Mouse (Mus musculus): ENCODE measurements at regions not wholly inside any gene's neighbourhood (a gene's known extent, or its start where the extent isn't known, plus 50 kb on each side); places are given as distances from the start of the nearest gene placed in this dataset.

- DNase-seq (ENCODE audit: low read depth, low spot score) = no peak
Observed at GRCm38 (mm10) chr12:32488578-32488892, 110.0 kb downstream of the Ccdc71l start.

DNA sequence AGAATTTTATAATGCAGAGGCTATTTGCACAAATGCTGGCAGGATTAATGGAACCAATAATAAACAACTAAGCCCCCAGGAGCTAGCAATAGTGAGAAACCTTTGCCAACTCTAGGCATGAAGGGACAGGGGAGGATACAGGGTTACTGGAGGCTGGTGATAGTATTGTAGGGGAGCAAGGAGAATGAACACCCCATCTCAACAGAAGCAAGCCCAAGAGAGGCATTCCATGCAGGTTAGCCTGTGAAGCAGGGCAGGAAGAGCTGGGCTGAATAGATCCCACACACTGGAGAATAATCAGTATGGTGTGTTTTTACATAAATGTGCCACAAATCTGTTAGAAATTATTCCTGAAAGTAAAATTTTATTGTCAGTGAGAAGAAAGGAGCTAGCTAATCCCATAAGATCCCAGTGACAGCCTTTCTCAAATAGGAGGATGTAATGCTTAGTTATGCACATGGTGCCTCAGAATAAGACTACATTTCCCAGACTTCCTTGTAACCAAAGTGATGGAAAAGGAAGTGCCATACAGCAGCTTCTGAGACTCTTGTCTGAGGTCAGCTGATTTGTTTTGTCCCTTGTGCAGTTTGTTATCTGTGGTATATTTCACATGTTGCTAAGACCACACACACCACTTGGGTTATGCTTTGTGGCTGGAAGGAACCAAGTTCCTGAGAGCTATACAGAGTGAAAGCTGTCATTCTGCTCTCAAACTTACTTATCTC is 111.1 kb downstream of the Ccdc71l start:
- DNase-seq (ENCODE audit: low read depth, low spot score) = no peak

- no peak for DNase-seq (ENCODE audit: low read depth, low spot score)
Observed at GRCm38 (mm10) chr12:32504196-32504595, 125.7 kb downstream of the Ccdc71l start.

- no peak for DNase-seq (ENCODE audit: low read depth, low spot score)
Observed at GRCm38 (mm10) chr12:32508671-32509070, 130.2 kb downstream of the Ccdc71l start.

GRCm38 (mm10) chr12:32525586-32525985 is 147.1 kb downstream of the Ccdc71l start:
- DNase-seq (ENCODE audit: low read depth, low spot score) = no peak

DNA sequence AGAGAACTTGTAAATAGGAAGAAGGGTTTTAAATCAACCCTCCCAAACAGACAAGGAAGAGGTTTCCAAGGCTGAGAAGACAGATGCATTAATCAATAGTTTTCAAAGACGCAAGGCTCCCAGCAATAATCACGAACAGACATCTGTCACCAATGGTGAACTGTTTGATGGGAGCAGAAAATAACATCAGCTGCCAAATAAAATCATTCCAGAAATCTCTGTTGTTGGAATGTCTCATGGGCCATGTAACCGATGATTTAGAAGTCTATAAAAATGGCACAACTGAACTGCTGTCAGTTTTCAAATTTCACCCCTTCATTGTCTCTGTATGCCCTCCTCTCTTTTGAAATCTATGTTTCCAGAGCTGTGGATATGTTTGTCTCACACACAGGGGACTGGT is 152.7 kb downstream of the Ccdc71l start:
- DNase-seq (ENCODE audit: low read depth, low spot score) = no peak

DNA sequence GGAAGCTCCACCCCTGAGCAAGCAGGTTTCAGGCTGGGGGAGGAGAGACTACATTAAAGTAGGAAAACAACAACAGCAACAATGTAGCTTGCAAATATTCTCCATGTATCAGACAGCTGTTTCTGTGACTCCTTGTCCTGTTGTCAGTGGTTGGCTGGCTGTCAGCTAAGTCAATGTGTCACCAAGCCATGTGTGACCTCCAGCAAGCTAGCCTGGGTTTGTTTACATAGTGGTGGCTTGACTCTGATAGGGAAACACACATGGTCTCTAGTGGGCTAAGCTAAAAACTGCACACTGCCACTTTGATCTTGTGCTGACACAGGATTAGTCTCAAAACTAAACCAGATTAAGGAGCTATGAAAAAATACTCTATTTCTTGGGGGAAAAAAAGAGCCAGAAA is 155.1 kb downstream of the Ccdc71l start:
- DNase-seq (ENCODE audit: low read depth, low spot score) = no peak

DNA sequence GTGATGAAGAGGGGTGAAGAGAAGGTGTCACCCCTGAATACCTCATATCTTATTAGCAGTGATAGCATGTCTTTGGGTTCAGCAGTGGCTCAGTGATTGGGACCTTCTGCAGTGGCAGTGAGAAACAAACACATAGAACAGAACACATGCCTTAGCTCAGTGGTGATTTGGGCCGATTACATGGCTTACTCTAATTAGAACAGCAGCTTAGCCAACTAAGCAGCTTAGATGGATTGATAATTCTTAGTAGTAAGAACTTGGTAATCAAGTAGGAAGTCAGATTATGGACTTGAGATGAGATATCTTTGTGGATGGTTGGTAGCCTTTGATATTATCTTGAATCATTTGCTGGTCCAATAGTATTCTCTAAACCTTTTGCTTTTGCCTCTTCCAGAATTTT is 167.0 kb downstream of the Ccdc71l start:
- DNase-seq (ENCODE audit: low read depth, low spot score) = no peak

DNA sequence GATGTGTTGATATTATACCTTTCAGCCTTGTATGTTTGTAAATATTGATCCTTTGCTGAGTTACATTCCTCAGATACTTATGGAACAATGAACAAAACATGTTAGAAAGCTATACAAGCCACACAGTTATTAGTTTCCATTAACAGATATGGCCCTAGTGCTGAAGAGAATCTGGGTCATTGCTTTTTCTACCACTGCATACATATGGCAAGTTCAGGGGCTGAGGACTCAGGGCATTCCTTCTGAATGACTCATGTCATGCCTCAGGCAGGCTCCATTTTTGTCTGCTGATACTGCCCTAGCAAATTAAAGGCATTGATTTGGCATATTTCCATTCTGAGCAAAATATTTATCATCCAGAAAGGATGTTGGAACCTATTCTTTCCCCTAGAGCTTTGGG is 167.9 kb downstream of the Ccdc71l start:
- DNase-seq (ENCODE audit: low read depth, low spot score) = no peak

DNA sequence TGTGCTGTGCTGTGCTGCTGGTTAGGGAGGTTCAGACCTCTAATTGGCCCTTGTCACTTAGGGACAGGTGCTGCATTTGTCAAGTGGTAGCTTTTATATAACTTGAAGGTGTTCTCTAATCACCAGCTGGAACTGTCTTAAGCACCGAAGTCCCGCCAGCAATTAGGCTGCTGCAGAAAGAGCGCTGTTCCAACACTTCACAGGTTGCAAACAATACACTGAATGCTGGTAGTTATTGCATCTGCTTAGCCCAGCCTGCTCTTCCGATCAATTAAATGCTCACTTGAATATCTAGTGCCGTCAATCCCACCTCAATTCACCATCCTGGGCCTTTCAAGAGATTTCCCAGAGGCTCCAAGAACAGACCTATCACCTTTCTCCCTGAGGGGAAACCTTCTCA is 175.3 kb downstream of the Ccdc71l start:
- no peak for DNase-seq (ENCODE audit: low read depth, low spot score)

GRCm38 (mm10) chr12:32567777-32568176 is 189.3 kb downstream of the Ccdc71l start:
- DNase-seq (ENCODE audit: low read depth, low spot score) = no peak

GRCm38 (mm10) chr12:32581304-32581703 is 202.8 kb downstream of the Ccdc71l start:
- no peak for DNase-seq (ENCODE audit: low read depth, low spot score)

- no peak for DNase-seq (ENCODE audit: low read depth, low spot score)
Observed at GRCm38 (mm10) chr12:32602131-32602815, 217.1 kb upstream of the Nampt start.

- DNase-seq (ENCODE audit: low read depth, low spot score) = no peak
Observed at GRCm38 (mm10) chr12:32605353-32605752, 214.0 kb upstream of the Nampt start.

- no peak for DNase-seq (ENCODE audit: low read depth, low spot score)
Observed at GRCm38 (mm10) chr12:32615000-32615399, 204.3 kb upstream of the Nampt start.

- no peak for DNase-seq (ENCODE audit: low read depth, low spot score)
Observed at GRCm38 (mm10) chr12:32616086-32616485, 203.3 kb upstream of the Nampt start.

DNA sequence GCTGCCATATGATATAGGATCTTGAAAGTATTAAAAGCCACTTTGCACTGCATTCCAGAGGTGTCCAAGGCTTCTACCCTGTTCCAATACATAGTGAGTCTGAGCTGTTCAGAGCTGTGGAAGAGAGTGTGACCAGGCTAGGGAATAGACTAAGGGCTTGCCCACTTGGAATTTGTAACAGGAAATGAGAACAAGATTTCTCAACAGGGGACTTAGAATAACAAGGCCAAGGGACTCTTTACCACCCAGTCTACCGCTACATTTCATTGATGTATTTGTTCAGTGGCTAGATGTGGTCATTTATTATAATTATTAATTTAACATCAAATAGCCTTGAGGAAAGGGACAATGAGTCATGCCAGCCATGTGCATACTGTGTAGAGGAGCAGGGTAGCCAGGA is 202.3 kb upstream of the Nampt start:
- no peak for DNase-seq (ENCODE audit: low read depth, low spot score)

DNA sequence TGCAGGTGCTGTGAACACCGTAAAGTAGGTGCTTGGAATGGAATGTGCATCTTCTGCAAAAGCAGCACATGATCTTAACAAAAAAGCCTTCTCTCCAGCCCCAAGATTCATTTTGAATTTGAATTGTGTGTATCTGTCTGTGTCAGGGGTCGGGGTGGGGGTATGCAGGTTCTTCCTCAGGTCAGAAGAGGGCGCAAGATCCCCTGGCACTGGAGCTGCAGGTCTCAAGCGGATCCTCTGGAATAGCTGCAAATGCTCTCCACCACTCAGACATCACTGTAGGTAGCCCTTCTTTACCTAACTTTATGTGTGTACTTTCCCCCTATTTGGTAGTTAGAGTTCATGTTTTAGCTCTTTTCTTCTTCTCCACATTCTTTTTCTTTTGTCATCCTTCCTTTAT is 199.5 kb upstream of the Nampt start:
- DNase-seq (ENCODE audit: low read depth, low spot score) = peak; percentile 13

GRCm38 (mm10) chr12:32621739-32622138 is 197.6 kb upstream of the Nampt start:
- no peak for DNase-seq (ENCODE audit: low read depth, low spot score)

- DNase-seq (ENCODE audit: low read depth, low spot score) = no peak
Observed at GRCm38 (mm10) chr12:32628552-32628951, 190.8 kb upstream of the Nampt start.

DNA sequence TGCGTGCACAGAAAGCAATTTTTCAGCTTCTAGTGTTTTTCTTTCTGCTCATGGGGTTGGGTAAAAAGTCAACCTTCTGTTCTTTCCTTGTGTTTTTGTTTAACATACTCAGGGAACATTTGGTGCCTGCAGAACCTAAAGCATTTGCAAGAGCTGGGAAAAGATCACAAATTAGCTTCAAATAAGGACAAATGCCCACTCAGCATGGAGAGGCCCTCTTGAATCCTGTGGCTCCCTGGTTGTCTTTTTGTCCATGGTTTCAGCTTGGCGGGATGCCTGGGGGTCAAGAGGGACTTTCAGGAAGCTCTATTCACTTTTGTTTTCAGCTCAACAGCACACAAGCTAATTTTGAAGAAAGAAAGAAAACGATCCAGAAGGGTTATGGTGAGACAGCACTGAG is 186.4 kb upstream of the Nampt start:
- DNase-seq (ENCODE audit: low read depth, low spot score) = no peak

- peak; percentile 46 for DNase-seq (ENCODE audit: low read depth, low spot score)
Observed at GRCm38 (mm10) chr12:32635055-32635454, 184.3 kb upstream of the Nampt start.

DNA sequence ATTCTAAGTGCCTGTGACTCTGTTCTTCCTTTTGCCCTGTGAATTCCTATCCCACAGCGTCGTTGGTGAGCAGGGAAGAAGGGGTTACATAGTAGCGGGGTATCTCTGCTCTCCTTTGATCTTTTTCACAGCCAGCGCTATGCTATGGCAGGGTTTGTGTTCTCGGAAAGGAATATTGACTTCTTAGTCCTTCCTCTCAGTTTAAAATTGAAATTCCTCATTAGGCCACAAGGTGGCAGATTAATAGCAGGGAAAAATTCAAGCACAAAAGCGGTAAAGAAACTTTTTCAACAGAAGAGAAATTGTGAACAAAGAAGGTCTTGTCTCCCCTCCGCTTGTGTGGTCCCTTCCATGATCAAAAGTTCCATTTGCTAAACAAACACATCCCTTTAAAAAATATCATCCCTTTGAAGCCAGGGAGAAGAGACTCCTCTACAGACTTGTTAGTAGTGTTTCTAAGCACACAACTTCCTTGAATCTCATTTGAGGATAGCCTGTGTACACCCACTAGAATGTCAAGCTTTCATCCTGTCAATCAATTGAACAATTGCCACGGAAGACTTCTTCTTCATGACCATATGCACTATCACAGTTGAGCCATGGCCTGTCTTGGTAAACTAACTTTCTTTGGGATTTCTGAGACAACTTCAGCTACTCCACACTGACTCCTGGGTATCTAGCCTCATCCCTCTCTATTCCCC is 181.8 kb upstream of the Nampt start:
- peak; percentile 74 for DNase-seq (ENCODE audit: low read depth, low spot score)

Data from CD4-positive, CD25-positive, alpha-beta regulatory T cell, adult 2 months (primary cell).